Mouse (Mus musculus) hindbrain, embryonic 16.5 days (tissue): ENCODE measurements around the gene Rasgrp3. TPM values are rescaled to one million over a fixed set of nuclear protein-coding genes. Genes with fewer than 3 reads are reported as not detected.

Source experiments
- ATAC-seq: fragments of 200-750 bp; cut with Nextera tagmentation; 2 replicates; pipeline ENCODE4 v1.8.0; 2017; ENCODE audit warnings: moderate TSS enrichment, moderate library complexity
- H3K27ac ChIP-seq: fragments of 300-500 bp; sonication (generic); 2 replicates; pipeline ENCODE4 v1.5.1; 2014; ENCODE audit warnings: low read depth, mild to moderate bottlenecking, control low read depth, low read length, moderate library complexity
- H3K27me3 ChIP-seq: fragments of 300-500 bp; sonication (generic); replicated peaks from 2 replicates; pipeline ENCODE4 v1.6.1; 2014; ENCODE audit warnings: low read length; ENCODE audit not compliant: control insufficient read depth, insufficient read depth
- H3K36me3 ChIP-seq: fragments of 300-500 bp; sonication (generic); 2 replicates; pipeline ENCODE4 v1.6.1; 2014; ENCODE audit warnings: mild to moderate bottlenecking, low read length, moderate library complexity, mixed read lengths; ENCODE audit not compliant: control insufficient read depth, insufficient read depth
- H3K4me1 ChIP-seq: fragments of 300-500 bp; sonication (generic); 2 replicates; pipeline ENCODE4 v1.6.1; 2014; ENCODE audit warnings: low read depth, low read length; ENCODE audit not compliant: control insufficient read depth, insufficient read depth
- H3K4me2 ChIP-seq: fragments of 300-500 bp; sonication (generic); 2 replicates; pipeline ENCODE4 v1.6.1; 2014; ENCODE audit warnings: mild to moderate bottlenecking, low read length, control low read depth, moderate library complexity
- H3K4me3 ChIP-seq: fragments of 300-500 bp; sonication (generic); 2 replicates; pipeline ENCODE4 v1.5.1; 2014; ENCODE audit warnings: mild to moderate bottlenecking, low read length, control low read depth, moderate library complexity
- H3K9ac ChIP-seq: fragments of 300-500 bp; sonication (generic); 2 replicates; pipeline ENCODE4 v1.6.1; 2014; ENCODE audit warnings: low read depth, mild to moderate bottlenecking, control low read depth, low read length, moderate library complexity
- H3K9me3 ChIP-seq: fragments of 300-500 bp; sonication (generic); 2 replicates; pipeline ENCODE4 v1.6.1; 2014; ENCODE audit warnings: mild to moderate bottlenecking, low read length, moderate library complexity; ENCODE audit not compliant: control insufficient read depth
- WGBS: fragments of 180-500 bp; shearing (Covaris S2); extraction: QIAGEN DNeasy Blood & Tissue Kit; methylation state at CpG from one replicate; pipeline ENCODE4 v1.1.7; 2014; 5-methylcytosine and 5-hydroxymethylcytosine counted together
- polyA plus RNA-seq: library from polyadenylated mRNA; unstranded; fragments of >200 nt; fragmentation: Nextera tagmentation; extraction: Ambion mirVana; gene quantifications from 2 replicates; pipeline ENCODE4 v1.2.1, GENCODE M21; 2015

Rasgrp3 gene
- polyA plus RNA-seq, 1 experiment from 2014 or later, result 6.6 TPM

- WGBS, result 83% methylated on average over 6 of the region's 6 CpGs
- no peaks in the 10 kb centered on the region for H3K36me3 ChIP-seq
- H3K4me1 ChIP-seq, result no peaks in the 10 kb centered on the region
- no peak overlapping the region for H3K27ac ChIP-seq
- no peak for ATAC-seq
- H3K4me2 ChIP-seq, result no peak overlapping the region
- H3K27me3 ChIP-seq, result no peaks in the 10 kb centered on the region
- H3K9me3 ChIP-seq, result no peaks in the 10 kb centered on the region
- no peak overlapping the region for H3K9ac ChIP-seq
- H3K4me3 ChIP-seq, result no peak overlapping the region
Observed at GRCm38 (mm10) chr17:75436819-75437218, 1.1 kb downstream of the Rasgrp3 start.

- Histone ChIP-seq H3K4me1 (no peaks in the 10 kb centered on the region), H3K36me3 (no peaks in the 10 kb centered on the region), H3K9me3 (no peaks in the 10 kb centered on the region), H3K9ac (no peak overlapping the region), H3K4me3 (no peak overlapping the region), H3K27ac (no peak overlapping the region), H3K4me2 (0 out of 2 replicates have a peak overlapping the region, but pooled peaks have one; percentile 18), H3K27me3 (no peaks in the 10 kb centered on the region)
- WGBS, result 68% methylated on average over 11 of the region's 11 CpGs
- no peak for ATAC-seq
Observed at GRCm38 (mm10) chr17:75437239-75437750, 1.6 kb downstream of the Rasgrp3 start.

GRCm38 (mm10) chr17:75438162-75438561 lies 2.5 kb downstream of the Rasgrp3 start:
- Histone ChIP-seq H3K9ac (no peak overlapping the region), H3K4me1 (no peaks in the 10 kb centered on the region), H3K4me3 (no peak overlapping the region), H3K36me3 (no peaks in the 10 kb centered on the region), H3K27ac (no peak overlapping the region), H3K9me3 (no peaks in the 10 kb centered on the region), H3K4me2 (no peak overlapping the region), H3K27me3 (no peaks in the 10 kb centered on the region)
- no peak; the same call in 1 of the 2 replicates for ATAC-seq
- WGBS, result 60% methylated on average over 4 of the region's 5 CpGs

GRCm38 (mm10) chr17:75439062-75439461 lies 3.4 kb downstream of the Rasgrp3 start:
- H3K4me2 ChIP-seq, result no peak overlapping the region
- no peak overlapping the region for H3K4me3 ChIP-seq
- H3K4me1 ChIP-seq, result no peaks in the 10 kb centered on the region
- no peak for ATAC-seq
- 65% methylated on average over 14 of the region's 14 CpGs for WGBS
- no peak overlapping the region for H3K27ac ChIP-seq
- no peak overlapping the region for H3K9ac ChIP-seq
- no peaks in the 10 kb centered on the region for H3K36me3 ChIP-seq
- H3K9me3 ChIP-seq, result no peaks in the 10 kb centered on the region
- H3K27me3 ChIP-seq, result no peaks in the 10 kb centered on the region

- H3K4me2 ChIP-seq, result no peak overlapping the region
- ATAC-seq, result no peak
- 43% methylated on average over 7 of the region's 7 CpGs for WGBS
Observed at GRCm38 (mm10) chr17:75440619-75441018, 4.9 kb downstream of the Rasgrp3 start.

GRCm38 (mm10) chr17:75441260-75441830 lies 5.6 kb downstream of the Rasgrp3 start:
- Histone ChIP-seq H3K9me3 (no peaks in the 10 kb centered on the region), H3K27ac (no peak overlapping the region), H3K4me3 (no peak overlapping the region), H3K27me3 (no peaks in the 10 kb centered on the region), H3K4me2 (no peak overlapping the region), H3K9ac (no peak overlapping the region), H3K36me3 (no peaks in the 10 kb centered on the region), H3K4me1 (no peaks in the 10 kb centered on the region)
- peak; percentile 62; the same call in 1 of the 2 replicates for ATAC-seq
- 64% methylated on average over 5 of the region's 5 CpGs for WGBS

More at GRCm38 (mm10) chr17:75440619-75441018, 4.9 kb downstream of the Rasgrp3 start:
- Histone ChIP-seq H3K36me3 (no peaks in the 10 kb centered on the region), H3K9ac (no peak overlapping the region), H3K27ac (no peak overlapping the region), H3K4me3 (no peak overlapping the region), H3K27me3 (no peaks in the 10 kb centered on the region), H3K4me1 (no peaks in the 10 kb centered on the region), H3K9me3 (no peaks in the 10 kb centered on the region)

- Histone ChIP-seq H3K4me3 (no peak overlapping the region), H3K36me3 (no peaks in the 10 kb centered on the region), H3K4me2 (no peak overlapping the region), H3K9me3 (no peaks in the 10 kb centered on the region), H3K27ac (no peak overlapping the region), H3K4me1 (no peaks in the 10 kb centered on the region), H3K9ac (no peak overlapping the region), H3K27me3 (no peaks in the 10 kb centered on the region)
- 95% methylated on average over 8 of the region's 8 CpGs for WGBS
- no peak for ATAC-seq
Observed at GRCm38 (mm10) chr17:75442352-75442751, 6.7 kb downstream of the Rasgrp3 start.

GRCm38 (mm10) chr17:75443064-75443621 lies 7.4 kb downstream of the Rasgrp3 start:
- Histone ChIP-seq H3K36me3 (no peaks in the 10 kb centered on the region), H3K4me3 (no peak overlapping the region), H3K27ac (no peak overlapping the region), H3K4me2 (no peak overlapping the region), H3K27me3 (no peaks in the 10 kb centered on the region), H3K9ac (no peak overlapping the region), H3K9me3 (no peaks in the 10 kb centered on the region), H3K4me1 (no peaks in the 10 kb centered on the region)
- WGBS, result 79% methylated on average over 6 of the region's 6 CpGs
- ATAC-seq, result no peak

- no peaks in the 10 kb centered on the region for H3K27me3 ChIP-seq
- no peak overlapping the region for H3K27ac ChIP-seq
- no peak overlapping the region for H3K9ac ChIP-seq
- WGBS, result 89% methylated on average over 3 of the region's 3 CpGs
- H3K4me3 ChIP-seq, result no peak overlapping the region
- ATAC-seq, result no peak
- no peak overlapping the region for H3K4me2 ChIP-seq
- no peaks in the 10 kb centered on the region for H3K9me3 ChIP-seq
- H3K4me1 ChIP-seq, result no peaks in the 10 kb centered on the region
- no peaks in the 10 kb centered on the region for H3K36me3 ChIP-seq
Observed at GRCm38 (mm10) chr17:75448257-75448656, 12.6 kb downstream of the Rasgrp3 start.
